Mouse (Mus musculus) forebrain, embryonic 16.5 days (tissue): Measurements from ENCODE around the gene Exosc1. TPM values are rescaled to one million over a fixed set of nuclear protein-coding genes. Genes with fewer than 3 reads are reported as not detected.

Experiments used
- ATAC-seq: fragments of 200-750 bp; cut with Nextera tagmentation; 2 replicates; pipeline ENCODE4 v1.8.0; 2017; ENCODE audit warnings: mild to moderate bottlenecking, moderate library complexity
- H3K27ac ChIP-seq: fragments of 300-500 bp; sonication (generic); 2 replicates; pipeline ENCODE4 v1.5.1; 2014; ENCODE audit warnings: low read length, control low read depth
- H3K27me3 ChIP-seq: fragments of 300-500 bp; sonication (generic); replicated peaks from 2 replicates; pipeline ENCODE4 v1.6.1; 2014; ENCODE audit warnings: low read length; ENCODE audit not compliant: control insufficient read depth, insufficient read depth
- H3K36me3 ChIP-seq: fragments of 300-500 bp; sonication (generic); 2 replicates; pipeline ENCODE4 v1.6.1; 2014; ENCODE audit not compliant: control insufficient read depth, insufficient read depth
- H3K4me1 ChIP-seq: fragments of 300-500 bp; sonication (generic); replicated peaks from 2 replicates; pipeline ENCODE4 v1.6.1; 2014; ENCODE audit warnings: low read length; ENCODE audit not compliant: control insufficient read depth, insufficient read depth
- H3K4me2 ChIP-seq: fragments of 300-500 bp; sonication (generic); 2 replicates; pipeline ENCODE4 v1.6.1; 2014; ENCODE audit warnings: mild to moderate bottlenecking, low read length, control low read depth
- H3K4me3 ChIP-seq: fragments of 300-500 bp; sonication (generic); replicated peaks from 2 replicates; pipeline ENCODE4 v1.5.1; 2014; ENCODE audit warnings: mild to moderate bottlenecking, low read length, control low read depth
- H3K9ac ChIP-seq: fragments of 300-500 bp; sonication (generic); replicated peaks from 2 replicates; pipeline ENCODE4 v1.6.1; 2014; ENCODE audit warnings: low read depth, low read length, control low read depth
- H3K9me3 ChIP-seq: fragments of 300-500 bp; sonication (generic); 2 replicates; pipeline ENCODE4 v1.6.1; 2016; ENCODE audit warnings: low read length; ENCODE audit not compliant: control insufficient read depth
- WGBS: fragments of 180-500 bp; shearing (Covaris S2); extraction: QIAGEN DNeasy Blood & Tissue Kit; methylation state at CpG from one replicate; pipeline ENCODE4 v1.1.7; 2014; 5-methylcytosine and 5-hydroxymethylcytosine counted together
- polyA plus RNA-seq: library from polyadenylated mRNA; unstranded; fragments of >200 nt; fragmentation: Nextera tagmentation; extraction: Ambion mirVana; gene quantifications from 2 replicates; pipeline ENCODE4 v1.2.1, GENCODE M21; 2015

The Exosc1 gene
- polyA plus RNA-seq, 1 experiment from 2014 or later: 72.3 TPM

DNA sequence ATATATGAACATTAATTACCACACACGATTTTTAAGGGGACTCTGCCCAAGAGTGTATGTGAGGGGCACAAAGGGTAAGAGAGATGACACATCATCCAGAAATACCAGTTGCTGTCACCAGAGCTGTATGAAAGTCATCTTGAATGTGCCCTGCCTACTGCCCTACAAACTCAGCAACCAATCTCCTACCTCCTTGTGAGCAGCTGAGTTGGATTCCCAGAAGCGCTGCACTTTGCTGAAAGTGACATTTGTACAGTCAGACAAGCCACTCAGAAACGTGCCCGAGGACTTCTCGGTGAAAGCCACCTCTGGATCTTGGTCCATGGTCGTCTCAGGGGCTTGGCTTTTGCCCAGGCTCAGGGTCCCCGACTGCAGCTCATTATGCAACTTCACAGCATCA is 38.3 kb downstream of the Exosc1 start:
- WGBS: 55% methylated on average over 7 of the region's 7 CpGs
- peak overlapping the region; percentile 75 for H3K4me2 ChIP-seq
- H3K27ac ChIP-seq: no peak overlapping the region
- H3K4me3 ChIP-seq: peak overlapping the region; percentile 76
- no peaks in the 10 kb centered on the region for H3K27me3 ChIP-seq
- peaks cover 13% of the 10 kb centered on the region for H3K4me1 ChIP-seq
- no peaks in the 10 kb centered on the region for H3K9me3 ChIP-seq
- no peaks in the 10 kb centered on the region; the same call in 1 of the 2 replicates for H3K36me3 ChIP-seq
- peak overlapping the region; percentile 57; the same call in 1 of the 2 replicates for H3K9ac ChIP-seq
- ATAC-seq: no peak

DNA sequence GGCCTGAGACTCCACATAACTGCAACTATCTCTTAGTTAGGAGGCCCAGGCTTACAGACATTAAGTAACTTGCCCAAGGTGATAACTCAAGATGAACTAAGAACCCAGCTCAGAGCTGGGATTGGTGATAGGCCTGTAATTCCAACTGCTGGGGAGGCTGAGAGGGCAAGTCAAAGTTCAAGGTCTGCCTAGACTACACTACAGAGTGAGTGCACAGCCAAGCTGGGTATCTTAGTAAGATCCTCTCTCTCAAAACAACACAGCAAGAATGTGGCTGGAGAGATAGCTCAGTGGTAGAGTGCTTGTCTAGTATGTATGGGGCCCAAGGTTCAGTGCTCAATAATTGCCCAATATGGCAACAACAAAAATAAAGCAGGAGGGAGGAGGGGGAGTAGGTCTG is 45.0 kb downstream of the Exosc1 start:
- Histone ChIP-seq H3K4me2 (no peak overlapping the region), H3K36me3 (peaks cover 19% of the 10 kb centered on the region), H3K9ac (no peak overlapping the region), H3K9me3 (no peaks in the 10 kb centered on the region), H3K4me3 (no peak overlapping the region), H3K27ac (no peak overlapping the region), H3K27me3 (no peaks in the 10 kb centered on the region), H3K4me1 (no peaks in the 10 kb centered on the region)
- ATAC-seq: no peak

DNA sequence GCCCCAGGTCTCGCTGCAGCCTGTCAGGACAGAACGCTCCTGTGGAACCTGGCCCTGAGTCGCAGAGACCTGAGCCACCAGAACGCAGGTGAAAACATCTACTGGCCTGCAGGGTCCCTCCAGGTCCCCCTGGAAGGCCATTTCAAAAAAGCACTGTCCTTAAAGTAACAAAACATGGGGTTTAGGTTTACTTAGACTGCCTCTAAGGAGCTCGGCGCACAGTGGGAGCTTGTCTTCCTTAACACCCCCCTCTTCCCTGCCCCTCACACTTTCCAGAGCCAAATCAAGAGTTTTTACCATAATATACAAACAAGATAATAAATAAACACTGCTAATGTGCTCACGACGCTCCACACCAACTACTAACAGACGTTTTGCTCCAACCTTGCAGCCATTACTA is 49.3 kb downstream of the Exosc1 start:
- H3K4me3 ChIP-seq: no peak overlapping the region
- no peaks in the 10 kb centered on the region for H3K9me3 ChIP-seq
- no peak overlapping the region for H3K9ac ChIP-seq
- H3K36me3 ChIP-seq: peaks cover 22% of the 10 kb centered on the region
- H3K4me1 ChIP-seq: no peaks in the 10 kb centered on the region
- 91% methylated on average over 9 of the region's 9 CpGs for WGBS
- no peak overlapping the region for H3K4me2 ChIP-seq
- no peak for ATAC-seq
- H3K27ac ChIP-seq: no peak overlapping the region
- no peaks in the 10 kb centered on the region for H3K27me3 ChIP-seq

DNA sequence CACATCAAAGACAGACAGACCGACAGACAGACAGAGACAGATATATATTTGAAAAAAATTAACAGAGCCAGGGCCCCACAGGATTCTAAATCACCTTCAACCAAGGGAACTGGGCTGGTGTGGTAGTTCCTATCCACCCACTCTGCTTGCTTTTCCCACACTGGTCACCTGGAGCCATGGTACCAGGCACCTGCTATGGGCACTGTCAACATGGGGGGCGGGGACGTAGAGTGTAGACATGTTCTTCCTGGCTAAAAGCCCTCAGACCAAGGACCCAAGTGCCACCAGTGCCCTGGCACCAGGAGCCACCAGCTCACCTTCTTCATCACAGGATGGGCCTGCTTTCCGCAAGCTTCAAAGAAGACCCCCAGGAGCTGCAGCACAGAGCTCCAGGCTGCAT is 51.4 kb downstream of the Exosc1 start:
- no peaks in the 10 kb centered on the region for H3K9me3 ChIP-seq
- no peak overlapping the region for H3K4me2 ChIP-seq
- peaks cover 21% of the 10 kb centered on the region for H3K36me3 ChIP-seq
- H3K4me1 ChIP-seq: no peaks in the 10 kb centered on the region
- no peak overlapping the region for H3K9ac ChIP-seq
- WGBS: 96% methylated on average over 4 of the region's 4 CpGs
- no peak for ATAC-seq
- no peak overlapping the region for H3K27ac ChIP-seq
- no peak overlapping the region for H3K4me3 ChIP-seq
- no peaks in the 10 kb centered on the region for H3K27me3 ChIP-seq

DNA sequence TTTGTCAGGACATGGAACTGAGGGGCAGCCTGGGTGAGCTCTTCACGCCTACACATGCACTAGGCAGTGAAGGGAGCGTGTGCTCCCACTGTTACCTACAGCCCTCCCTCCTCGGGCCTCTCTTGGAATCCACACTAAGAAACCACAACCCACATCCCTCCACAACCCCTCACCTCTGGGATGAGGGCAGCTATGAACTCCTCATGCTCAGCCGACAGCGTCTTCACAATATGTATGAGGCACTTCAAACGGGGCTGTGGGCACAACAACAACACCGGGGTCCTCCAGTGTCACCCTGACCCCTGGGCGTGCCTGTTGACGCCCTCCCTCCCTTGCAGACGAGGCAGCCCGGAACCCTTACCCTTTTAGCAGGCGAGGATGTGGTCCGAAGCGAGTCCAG is 58.9 kb downstream of the Exosc1 start:
- Histone ChIP-seq H3K4me2 (no peak overlapping the region), H3K4me1 (no peaks in the 10 kb centered on the region), H3K36me3 (peaks cover 22% of the 10 kb centered on the region), H3K9me3 (no peaks in the 10 kb centered on the region), H3K27ac (no peak overlapping the region), H3K9ac (no peak overlapping the region), H3K4me3 (no peak overlapping the region), H3K27me3 (no peaks in the 10 kb centered on the region)
- WGBS: 93% methylated on average over 14 of the region's 14 CpGs
- no peak for ATAC-seq

Other genes starting within 250 kb of the Exosc1 start
- 18.2 and 21.3 TPM in 2 replicates for gene Slit1, start 189.8 kb downstream of the Exosc1 start, polyA plus RNA-seq
- 8.5 and 10.8 TPM in 2 replicates for gene Arhgap19, start 131.4 kb downstream of the Exosc1 start, polyA plus RNA-seq
- 28.9 and 31.9 TPM in 2 replicates for gene Frat1, start 103.5 kb downstream of the Exosc1 start, polyA plus RNA-seq
- gene Frat2, start 85.3 kb downstream of the Exosc1 start, polyA plus RNA-seq: 10.4 and 12.2 TPM in 2 replicates
- 19.5 and 21.0 TPM in 2 replicates for gene Rrp12, start 37.2 kb downstream of the Exosc1 start, polyA plus RNA-seq
- 480 and 488 TPM in 2 replicates for gene Pgam1, start 21.5 kb downstream of the Exosc1 start, polyA plus RNA-seq
- 90.2 and 99.3 TPM in 2 replicates for gene Zdhhc16, start 57 bp upstream of the Exosc1 start, polyA plus RNA-seq
- 35.0 and 39.4 TPM in 2 replicates for gene Mms19, start 47.7 kb upstream of the Exosc1 start, polyA plus RNA-seq
- gene Ubtd1, start 48.3 kb upstream of the Exosc1 start, polyA plus RNA-seq: 8.0 and 8.7 TPM in 2 replicates
- 0.30 and 0.51 TPM in 2 replicates for gene Ankrd2, start 102.6 kb upstream of the Exosc1 start, polyA plus RNA-seq
- gene Hoga1, start 112.2 kb upstream of the Exosc1 start, polyA plus RNA-seq: 0.66 and 0.82 TPM in 2 replicates
- not detected in 2 replicates for gene 4933411K16Rik, start 118.8 kb upstream of the Exosc1 start, polyA plus RNA-seq
- 181 and 182 TPM in 2 replicates for gene Morn4, start 152.9 kb upstream of the Exosc1 start, polyA plus RNA-seq
- 28.8 and 31.9 TPM in 2 replicates for gene Pi4k2a, start 157.0 kb upstream of the Exosc1 start, polyA plus RNA-seq
- gene Avpi1, start 195.6 kb upstream of the Exosc1 start, polyA plus RNA-seq: 7.4 and 7.5 TPM in 2 replicates
- gene Marveld1, start 214.0 kb upstream of the Exosc1 start, polyA plus RNA-seq: 1.5 and 2.0 TPM in 2 replicates
- 65.4 and 78.7 TPM in 2 replicates for gene Zfyve27, start 230.5 kb upstream of the Exosc1 start, polyA plus RNA-seq